Mouse (Mus musculus) lung, embryonic 14.5 days (tissue): ENCODE measurements around the gene Trim16. TPM values are rescaled to one million over a fixed set of nuclear protein-coding genes. Genes with fewer than 3 reads are reported as not detected.

Experiments
- ATAC-seq: fragments of 200-750 bp; cut with Nextera tagmentation; 2 replicates; pipeline ENCODE4 v1.8.0; 2017; ENCODE audit warnings: mild to moderate bottlenecking, moderate TSS enrichment, moderate library complexity; ENCODE audit not compliant: insufficient read depth
- DNase-seq: peaks from one replicate; pipeline ENCODE4 v3.0.0-alpha.2; 2015
- H3K27ac ChIP-seq: fragments of 300-500 bp; sonication (generic); 2 replicates; pipeline ENCODE4 v1.5.1; 2014; ENCODE audit warnings: low read depth, mild to moderate bottlenecking, moderate library complexity
- H3K27me3 ChIP-seq: fragments of 300-500 bp; sonication (generic); 2 replicates; pipeline ENCODE4 v1.6.1; 2014; ENCODE audit warnings: low read length, control low read depth; ENCODE audit not compliant: insufficient read depth
- H3K36me3 ChIP-seq: fragments of 300-500 bp; sonication (generic); 2 replicates; pipeline ENCODE4 v1.6.1; 2014; ENCODE audit warnings: control low read depth; ENCODE audit not compliant: insufficient read depth
- H3K4me1 ChIP-seq: fragments of 300-500 bp; sonication (generic); 2 replicates; pipeline ENCODE4 v1.6.1; 2014; ENCODE audit warnings: antibody characterized with exemption, control low read depth; ENCODE audit not compliant: insufficient read depth
- H3K4me2 ChIP-seq: fragments of 300-500 bp; sonication (generic); 2 replicates; pipeline ENCODE4 v1.6.1; 2014; ENCODE audit warnings: mild to moderate bottlenecking
- H3K4me3 ChIP-seq: fragments of 300-500 bp; sonication (generic); 2 replicates; pipeline ENCODE4 v1.5.1; 2014; ENCODE audit warnings: low read depth, low read length
- H3K9ac ChIP-seq: fragments of 300-500 bp; sonication (generic); 2 replicates; pipeline ENCODE4 v1.6.1; 2014
- H3K9me3 ChIP-seq: fragments of 300-500 bp; sonication (generic); 2 replicates; pipeline ENCODE4 v1.6.1; 2016; ENCODE audit warnings: low read depth, low read length, control low read depth
- CTCF ChIP-seq: IDR thresholded peaks from 2 replicates; pipeline ENCODE4 v1.5.1; 2016; ENCODE audit warnings: antibody characterized with exemption, low read depth
- WGBS: fragments of 180-500 bp; shearing (Covaris S2); extraction: QIAGEN DNeasy Blood & Tissue Kit; methylation state at CpG from one replicate; pipeline ENCODE4 v1.1.7; 2014; 5-methylcytosine and 5-hydroxymethylcytosine counted together
- polyA plus RNA-seq: library from polyadenylated mRNA; unstranded; fragments of >200 nt; fragmentation: Nextera tagmentation; extraction: Ambion mirVana; gene quantifications from 2 replicates; pipeline ENCODE4 v1.2.1, GENCODE M21; 2014

Trim16 gene
- polyA plus RNA-seq, 1 experiment from 2014 or later, result 18.0 TPM

DNA sequence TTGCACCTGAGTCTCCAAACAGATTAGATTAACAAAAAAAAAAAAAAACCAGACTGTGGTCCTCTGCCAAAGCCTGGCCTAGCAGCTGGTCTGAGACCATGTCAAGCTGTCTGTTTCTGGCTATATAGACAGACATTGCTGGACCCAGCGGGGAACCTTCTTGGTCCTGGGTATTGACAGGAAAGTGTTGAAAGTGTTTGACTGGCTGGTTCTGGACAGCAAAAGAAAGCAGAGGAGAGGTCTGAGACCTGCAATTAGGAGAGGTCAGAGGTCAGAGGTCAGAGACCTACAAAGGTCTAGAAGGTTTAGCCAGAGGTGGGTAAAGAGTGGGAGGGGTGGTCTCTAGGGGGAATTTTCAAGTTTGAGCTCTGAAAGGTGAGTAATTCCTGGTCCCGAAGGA, 28.3 kb downstream of the Trim16 start:
- ATAC-seq, result no peak
- TF ChIP-seq CTCF, result no peak
- Histone ChIP-seq H3K9me3 (no peaks in the 10 kb centered on the region), H3K36me3 (no peaks in the 10 kb centered on the region), H3K4me1 (no peaks in the 10 kb centered on the region), H3K4me2 (no peak overlapping the region), H3K27me3 (no peaks in the 10 kb centered on the region), H3K9ac (no peak overlapping the region), H3K27ac (no peak overlapping the region), H3K4me3 (no peak overlapping the region)
- no peak for DNase-seq
- WGBS, result 52% methylated on average over 2 of the region's 2 CpGs

DNA sequence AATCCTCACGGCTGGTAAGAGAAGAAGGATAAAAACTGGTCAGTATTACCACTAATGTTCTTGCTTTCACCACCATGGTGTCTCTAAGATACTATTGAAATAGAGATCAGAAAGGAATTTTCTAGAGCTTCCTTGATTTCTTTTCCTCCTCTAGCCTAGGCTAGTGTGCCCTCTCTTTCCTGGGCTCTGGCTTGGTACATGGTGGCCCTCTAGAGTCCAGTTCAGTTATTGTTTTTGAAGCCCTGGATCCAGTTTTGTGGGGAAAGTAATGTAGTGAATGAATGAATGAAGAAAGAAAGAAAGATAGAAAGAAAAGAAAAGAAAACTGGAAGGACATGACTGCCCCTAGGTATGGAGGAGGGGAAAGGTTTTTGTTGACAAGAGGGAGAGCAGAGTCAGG, 31.2 kb downstream of the Trim16 start:
- 76% methylated on average over 1 of the region's 1 CpGs for WGBS
- no peaks in the 10 kb centered on the region for H3K27me3 ChIP-seq
- no peaks in the 10 kb centered on the region for H3K4me1 ChIP-seq
- no peaks in the 10 kb centered on the region for H3K9me3 ChIP-seq
- no peaks in the 10 kb centered on the region for H3K36me3 ChIP-seq
- DNase-seq (peak; percentile 71), ATAC-seq (peak; percentile 54; the same call in 1 of the 2 replicates)
- TF ChIP-seq CTCF, result peak; percentile 71
- no peak overlapping the region for H3K4me2 ChIP-seq
- H3K4me3 ChIP-seq, result no peak overlapping the region
- H3K9ac ChIP-seq, result no peak overlapping the region
- H3K27ac ChIP-seq, result no peak overlapping the region

DNA sequence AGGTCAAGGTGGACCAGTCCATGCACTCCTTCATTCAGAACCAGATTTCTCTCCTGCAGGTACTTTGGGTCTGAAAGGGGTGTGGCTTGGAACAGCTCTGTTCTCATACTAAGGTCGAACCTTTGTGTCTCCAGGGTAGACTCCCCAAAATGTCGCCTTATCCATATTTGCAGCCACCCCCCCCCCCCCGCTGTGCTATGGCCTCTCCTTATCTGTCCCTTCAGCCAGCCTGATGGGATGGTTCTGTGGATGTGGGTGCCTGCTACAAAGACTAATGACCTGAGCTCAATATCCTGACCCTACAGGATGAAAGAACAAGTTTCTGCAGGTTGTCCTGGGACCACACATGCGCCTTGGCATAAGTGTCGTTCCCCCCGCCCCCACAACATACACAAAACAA, 33.3 kb downstream of the Trim16 start:
- no peak for TF ChIP-seq CTCF
- no peaks in the 10 kb centered on the region for H3K36me3 ChIP-seq
- WGBS, result 79% methylated on average over 6 of the region's 6 CpGs

DNA sequence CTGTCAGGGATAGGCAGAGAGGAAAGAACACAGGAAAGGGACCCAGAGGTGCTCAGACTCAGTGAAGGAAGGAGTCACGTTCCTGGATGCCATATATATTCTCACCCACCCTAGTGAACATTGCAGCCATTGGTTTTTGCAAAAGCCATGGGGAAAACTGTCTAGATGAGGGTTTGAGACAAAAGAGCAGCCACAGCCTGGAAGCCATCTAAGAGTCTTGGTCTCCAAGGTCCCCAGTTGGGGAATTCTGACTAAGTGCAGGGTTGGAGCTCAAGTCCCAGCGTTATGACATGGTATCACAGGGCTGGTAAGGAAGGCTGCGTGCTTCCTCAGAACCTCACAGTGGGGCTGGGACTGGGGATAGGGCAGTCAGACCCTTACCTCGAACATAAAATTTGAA, 45.5 kb downstream of the Trim16 start:
- Histone ChIP-seq H3K4me3 (no peak overlapping the region), H3K27me3 (no peaks in the 10 kb centered on the region), H3K9me3 (no peaks in the 10 kb centered on the region), H3K4me1 (no peaks in the 10 kb centered on the region), H3K36me3 (no peaks in the 10 kb centered on the region), H3K27ac (no peak overlapping the region), H3K9ac (no peak overlapping the region), H3K4me2 (no peak overlapping the region)
- no peak for TF ChIP-seq CTCF
- ATAC-seq (no peak), DNase-seq (no peak)
- 77% methylated on average over 4 of the region's 4 CpGs for WGBS

More for the DNA sequence above, 33.3 kb downstream of the Trim16 start:
- DNase-seq (no peak), ATAC-seq (no peak)
- H3K4me2 ChIP-seq, result no peak overlapping the region
- no peaks in the 10 kb centered on the region for H3K4me1 ChIP-seq
- H3K9me3 ChIP-seq, result no peaks in the 10 kb centered on the region
- no peak overlapping the region for H3K4me3 ChIP-seq
- H3K27ac ChIP-seq, result no peak overlapping the region
- H3K27me3 ChIP-seq, result no peaks in the 10 kb centered on the region
- no peak overlapping the region for H3K9ac ChIP-seq

GRCm38 (mm10) chr11:62866685-62867084, 46.7 kb downstream of the Trim16 start:
- ATAC-seq, result no peak
- Histone ChIP-seq H3K27me3 (no peaks in the 10 kb centered on the region), H3K4me3 (no peak overlapping the region), H3K9me3 (no peaks in the 10 kb centered on the region), H3K27ac (no peak overlapping the region), H3K36me3 (no peaks in the 10 kb centered on the region), H3K4me1 (no peaks in the 10 kb centered on the region), H3K4me2 (no peak overlapping the region), H3K9ac (no peak overlapping the region)
- 73% methylated on average over 7 of the region's 7 CpGs for WGBS
- TF ChIP-seq CTCF, result no peak
- no peak for DNase-seq

GRCm38 (mm10) chr11:62869201-62869600, 49.2 kb downstream of the Trim16 start:
- H3K27me3 ChIP-seq, result no peaks in the 10 kb centered on the region
- no peak overlapping the region for H3K4me3 ChIP-seq
- no peak overlapping the region for H3K4me2 ChIP-seq
- DNase-seq (no peak), ATAC-seq (no peak)
- no peak overlapping the region for H3K9ac ChIP-seq
- no peaks in the 10 kb centered on the region for H3K36me3 ChIP-seq
- whole genome bisulfite sequencing, result 71% methylated on average over 5 of the region's 5 CpGs
- no peak overlapping the region for H3K27ac ChIP-seq
- H3K9me3 ChIP-seq, result no peaks in the 10 kb centered on the region
- no peak for TF ChIP-seq CTCF
- H3K4me1 ChIP-seq, result no peaks in the 10 kb centered on the region

GRCm38 (mm10) chr11:62869715-62870371, 49.8 kb downstream of the Trim16 start:
- no peaks in the 10 kb centered on the region for H3K27me3 ChIP-seq
- H3K9ac ChIP-seq, result no peak overlapping the region
- H3K4me3 ChIP-seq, result no peak overlapping the region
- no peak overlapping the region for H3K27ac ChIP-seq
- 75% methylated on average over 8 of the region's 8 CpGs for WGBS
- no peaks in the 10 kb centered on the region for H3K4me1 ChIP-seq
- no peak for TF ChIP-seq CTCF
- no peaks in the 10 kb centered on the region for H3K9me3 ChIP-seq
- DNase-seq (no peak), ATAC-seq (no peak)
- H3K36me3 ChIP-seq, result no peaks in the 10 kb centered on the region
- no peak overlapping the region for H3K4me2 ChIP-seq
